Mouse (Mus musculus) C2C12 (cell line): ENCODE measurements around the gene Ntrk2. TPM values are rescaled to one million over a fixed set of nuclear protein-coding genes. Genes with fewer than 3 reads are reported as not detected.

Experiments used
- H3K27me3 ChIP-seq: one replicate; pipeline ENCODE4 v1.6.1; 2011; ENCODE audit not compliant: control insufficient read depth, insufficient read depth, insufficient read length
- H3K36me3 ChIP-seq: one replicate; pipeline ENCODE4 v1.6.1; 2011; ENCODE audit not compliant: control insufficient read depth, insufficient read depth
- H3K4me3 ChIP-seq: one replicate; pipeline ENCODE4 v1.5.1; 2011; ENCODE audit warnings: mild to moderate bottlenecking, control low read depth; ENCODE audit not compliant: poor library complexity, insufficient read depth, severe bottlenecking
- H3K79me2 ChIP-seq: one replicate; pipeline ENCODE4 v1.6.1; 2011; ENCODE audit not compliant: control insufficient read depth, insufficient read depth
- H3K79me3 ChIP-seq: one replicate; pipeline ENCODE4 v1.6.1; 2011; ENCODE audit warnings: low read depth, control low read depth
- H3ac ChIP-seq: one replicate; pipeline ENCODE3; 2011; ENCODE audit warnings: low read depth; ENCODE audit not compliant: control insufficient read depth, insufficient read length
- CEBPB ChIP-seq: IDR thresholded peaks from one replicate; pipeline ENCODE4 v1.6.1; 2011; ENCODE audit warnings: low read depth, mild to moderate bottlenecking, control low read depth, moderate library complexity
- CTCF ChIP-seq: IDR thresholded peaks from one replicate; pipeline ENCODE4 v1.5.1; 2011; ENCODE audit not compliant: control insufficient read depth, insufficient read depth, insufficient read length
- FOSL1 ChIP-seq: IDR thresholded peaks from one replicate; pipeline ENCODE4 v1.8.0; 2011; ENCODE audit warnings: mild to moderate bottlenecking, low read length; ENCODE audit not compliant: poor library complexity, insufficient read depth, severe bottlenecking
- MAX ChIP-seq: IDR thresholded peaks from one replicate; pipeline ENCODE4 v1.6.1; 2011; ENCODE audit warnings: mild to moderate bottlenecking, control low read depth
- MYOD1 ChIP-seq: IDR thresholded peaks from one replicate; pipeline ENCODE4 v1.6.1; 2011; ENCODE audit warnings: low read depth; ENCODE audit not compliant: control insufficient read depth, insufficient read length
- MYOG ChIP-seq: IDR thresholded peaks from one replicate; pipeline ENCODE4 v1.6.1; 2011; ENCODE audit not compliant: control insufficient read depth, insufficient read length; ENCODE audit errors: extremely low read depth
- USF1 ChIP-seq: IDR thresholded peaks from one replicate; pipeline ENCODE4 v1.6.1; 2011; ENCODE audit warnings: low read depth, mild to moderate bottlenecking, control low read depth, moderate library complexity
- polyA plus RNA-seq: library from polyadenylated mRNA; unstranded; fragments of >200 nt; fragmentation: generic; extraction: Trizol; gene quantifications from one replicate; pipeline ENCODE4 v1.2.1, GENCODE M21; 2012; ENCODE audit warnings: missing spikeins

Ntrk2 gene
- polyA plus RNA-seq, 1 experiment, result not detected

DNA sequence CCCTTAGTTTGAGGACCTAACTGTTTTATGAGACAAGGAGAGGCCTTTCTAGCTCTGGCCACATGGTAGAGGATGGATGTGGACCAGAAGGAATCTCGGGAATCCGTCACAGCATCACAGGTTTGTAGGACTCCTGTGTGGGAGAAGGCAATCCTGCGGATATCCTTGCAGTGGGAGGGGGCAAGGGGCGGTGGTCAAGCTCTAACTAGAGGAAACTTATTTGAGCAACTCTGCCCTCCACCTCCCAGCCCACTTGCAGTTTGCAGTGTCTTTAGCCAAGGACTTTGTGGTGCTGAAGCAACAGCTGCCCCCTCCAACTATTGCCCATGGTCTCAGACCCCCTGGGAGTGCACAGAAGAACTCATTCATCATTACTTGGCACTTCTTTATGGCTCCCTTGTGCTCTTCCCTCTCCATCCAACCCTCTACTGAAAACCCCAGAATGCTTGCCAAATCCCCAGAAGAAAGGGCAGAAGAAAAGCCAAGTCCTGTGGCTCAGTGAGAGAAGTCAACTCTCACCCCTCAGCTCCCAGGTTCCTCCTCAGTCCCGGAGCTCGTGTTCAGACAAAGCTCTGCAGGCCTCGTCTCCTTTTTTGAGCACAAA is 336.9 kb downstream of the Ntrk2 start:
- Histone ChIP-seq H3ac (no peak overlapping the region), H3K27me3 (no peaks in the 10 kb centered on the region), H3K4me3 (no peak overlapping the region), H3K79me2 (no peaks in the 10 kb centered on the region), H3K79me3 (no peaks in the 10 kb centered on the region), H3K36me3 (no peaks in the 10 kb centered on the region)
- no peak for TF ChIP-seq CEBPB
- no peak for TF ChIP-seq CTCF

DNA sequence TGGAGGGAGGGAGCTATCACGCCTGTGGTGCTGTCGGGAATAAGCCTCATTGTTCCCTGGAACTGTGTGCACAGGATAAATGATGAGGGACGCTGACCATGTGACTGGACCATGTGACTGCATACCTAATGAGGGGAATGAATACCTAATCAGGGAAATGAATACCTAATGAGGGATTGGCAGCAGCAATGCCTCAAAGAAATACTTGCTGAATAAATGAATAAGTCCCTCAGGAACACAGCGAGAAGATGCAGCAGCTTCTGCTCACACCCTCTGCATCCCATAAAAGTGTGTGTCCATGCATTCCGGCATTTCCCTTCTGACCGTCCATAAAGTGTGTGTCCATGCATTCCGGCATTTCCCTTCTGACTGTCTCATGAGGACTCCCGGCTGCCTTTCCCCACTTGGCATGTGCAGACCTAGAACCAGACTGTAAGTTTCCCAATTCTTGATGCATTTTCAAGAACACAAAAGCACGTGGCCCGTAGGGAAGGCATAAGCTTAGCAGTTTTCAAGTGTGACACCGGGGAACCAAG is 338.0 kb downstream of the Ntrk2 start:
- no peaks in the 10 kb centered on the region for H3K79me2 ChIP-seq
- H3K27me3 ChIP-seq, result no peaks in the 10 kb centered on the region
- H3K36me3 ChIP-seq, result no peaks in the 10 kb centered on the region
- H3K79me3 ChIP-seq, result no peaks in the 10 kb centered on the region
- no peak for TF ChIP-seq CTCF
- TF ChIP-seq CEBPB, result no peak
- no peak for TF ChIP-seq MAX
- H3ac ChIP-seq, result no peak overlapping the region
- H3K4me3 ChIP-seq, result no peak overlapping the region

DNA sequence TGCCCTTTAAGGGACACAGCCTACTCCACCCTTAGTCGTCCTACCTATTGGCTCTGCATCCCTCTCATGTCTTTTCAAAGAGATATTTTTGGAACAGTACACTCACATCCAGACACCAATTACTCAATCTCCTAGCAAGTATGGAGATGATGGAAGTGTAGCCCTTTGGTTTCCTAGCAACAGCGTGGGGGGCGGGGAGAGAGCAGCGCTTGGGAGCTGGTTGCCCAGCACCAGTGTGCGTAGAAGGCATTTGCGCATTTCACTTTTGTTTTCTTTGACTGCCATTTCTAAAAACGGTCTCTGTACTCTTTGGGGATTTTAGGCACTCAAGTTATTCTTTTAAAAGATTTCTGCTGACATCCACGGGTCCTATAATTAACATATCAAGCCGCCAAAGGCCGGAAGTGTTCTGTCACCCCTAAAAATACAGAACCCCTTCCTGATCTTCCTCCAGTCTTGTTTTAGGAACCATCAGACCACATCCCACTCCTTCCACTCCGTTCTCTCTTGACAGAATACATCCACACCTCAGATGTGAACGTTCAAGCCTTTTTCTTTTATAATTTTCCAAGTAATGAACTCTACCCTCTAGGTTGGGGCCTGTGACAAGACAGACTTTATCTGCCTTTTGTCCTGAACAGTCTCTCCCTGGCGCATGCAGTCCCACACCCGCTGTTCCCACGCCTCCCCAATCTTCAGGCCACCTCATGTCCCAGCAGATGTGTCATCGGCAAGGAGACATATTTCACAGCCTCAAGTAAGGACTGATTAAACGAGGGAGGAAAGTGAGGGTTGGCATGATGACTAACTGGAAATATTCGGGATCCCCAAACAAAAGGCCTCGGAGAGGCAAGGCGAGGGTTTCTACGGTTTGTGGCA is 339.5 kb downstream of the Ntrk2 start:
- no peak overlapping the region for H3ac ChIP-seq
- no peaks in the 10 kb centered on the region for H3K27me3 ChIP-seq
- no peaks in the 10 kb centered on the region for H3K36me3 ChIP-seq
- H3K79me3 ChIP-seq, result no peaks in the 10 kb centered on the region
- TF ChIP-seq CEBPB (no peak), MYOG (no peak), FOSL1 (no peak), CTCF (no peak), MAX (no peak), USF1 (no peak), MYOD1 (no peak)
- no peak overlapping the region for H3K4me3 ChIP-seq
- H3K79me2 ChIP-seq, result no peaks in the 10 kb centered on the region

DNA sequence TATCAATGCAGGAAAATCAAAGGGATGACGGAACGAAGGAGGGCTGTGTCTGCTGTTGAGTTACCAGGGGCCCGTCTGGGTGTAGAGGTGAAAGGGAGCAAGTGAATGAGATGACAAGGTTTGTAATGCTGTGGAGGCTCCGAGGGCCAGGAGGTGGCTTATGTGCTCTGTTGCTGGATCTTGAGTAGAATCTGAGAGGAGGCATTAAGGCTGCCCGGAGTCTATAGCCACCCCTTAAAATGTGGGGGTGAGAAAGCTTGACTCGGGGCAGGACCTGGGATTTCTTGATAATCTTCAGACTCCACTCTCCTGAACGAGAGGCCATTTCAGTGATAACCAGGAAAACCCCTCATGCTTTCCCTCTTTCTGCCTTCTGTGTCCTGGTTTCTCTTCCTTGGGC is 340.2 kb downstream of the Ntrk2 start:
- Histone ChIP-seq H3K4me3 (no peak overlapping the region), H3K79me3 (no peaks in the 10 kb centered on the region), H3K79me2 (no peaks in the 10 kb centered on the region), H3K27me3 (no peaks in the 10 kb centered on the region), H3K36me3 (no peaks in the 10 kb centered on the region), H3ac (no peak overlapping the region)
- no peak for TF ChIP-seq MAX
- no peak for TF ChIP-seq CEBPB
- no peak for TF ChIP-seq MYOD1
- no peak for TF ChIP-seq MYOG
- TF ChIP-seq FOSL1, result no peak
- no peak for TF ChIP-seq USF1
- no peak for TF ChIP-seq CTCF

DNA sequence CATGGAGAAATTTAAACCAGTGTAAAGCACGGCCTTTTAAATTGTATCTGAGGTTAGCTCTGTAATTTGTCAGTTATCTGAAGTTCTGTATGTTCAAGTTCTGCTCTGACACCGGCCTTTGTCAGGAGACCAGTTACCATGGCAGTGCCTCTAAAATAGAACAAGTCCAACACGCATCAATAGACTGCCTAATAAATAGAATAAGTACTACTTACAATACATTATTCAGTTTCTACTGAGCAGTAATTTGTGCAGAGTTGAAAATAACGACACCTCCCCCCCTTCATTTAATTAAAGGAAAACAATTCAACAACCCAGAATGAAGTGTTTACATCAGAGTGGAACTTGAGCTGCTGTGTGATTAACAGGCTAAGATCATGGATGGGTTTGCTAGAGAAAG is 341.6 kb downstream of the Ntrk2 start:
- Histone ChIP-seq H3K27me3 (no peaks in the 10 kb centered on the region), H3K79me3 (no peaks in the 10 kb centered on the region), H3K4me3 (no peak overlapping the region), H3K79me2 (no peaks in the 10 kb centered on the region), H3ac (no peak overlapping the region), H3K36me3 (no peaks in the 10 kb centered on the region)
- TF ChIP-seq CTCF (no peak), MYOG (no peak)

DNA sequence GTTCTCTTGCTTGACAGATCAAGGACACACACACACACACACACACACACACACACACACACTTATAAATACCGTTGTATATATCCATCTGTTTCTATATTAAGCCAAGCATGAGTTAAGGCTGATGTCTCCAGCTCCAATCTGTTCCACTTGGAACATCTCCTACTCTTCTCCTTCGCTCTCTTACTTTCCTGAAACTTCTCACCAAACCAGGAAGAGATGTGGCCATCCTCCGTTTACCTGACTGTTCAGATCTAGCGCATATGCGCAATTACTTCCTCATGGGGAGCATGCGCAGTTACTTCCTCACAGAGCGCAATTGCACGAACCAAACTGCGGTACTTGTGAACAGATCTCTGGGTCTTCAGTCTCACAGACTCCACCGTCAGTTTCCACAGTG is 342.4 kb downstream of the Ntrk2 start:
- TF ChIP-seq FOSL1 (no peak), USF1 (no peak), CTCF (no peak), MYOD1 (no peak), MAX (no peak), CEBPB (no peak), MYOG (no peak)
- H3K79me2 ChIP-seq, result no peaks in the 10 kb centered on the region
- no peaks in the 10 kb centered on the region for H3K27me3 ChIP-seq

More for the DNA sequence above, 342.4 kb downstream of the Ntrk2 start:
- no peaks in the 10 kb centered on the region for H3K79me3 ChIP-seq
- H3K36me3 ChIP-seq, result no peaks in the 10 kb centered on the region
- H3ac ChIP-seq, result no peak overlapping the region
- no peak overlapping the region for H3K4me3 ChIP-seq
